Mouse (Mus musculus) neural tube, embryonic 14.5 days (tissue): ENCODE data around the gene Acacb. TPM values are rescaled to one million over a fixed set of nuclear protein-coding genes. Genes with fewer than 3 reads are reported as not detected.

ENCODE experiments used
- ATAC-seq: fragments of 200-750 bp; cut with Nextera tagmentation; 2 replicates; pipeline ENCODE4 v1.8.0; 2017; ENCODE audit warnings: low read depth, mild to moderate bottlenecking, moderate TSS enrichment, moderate library complexity
- H3K27ac ChIP-seq: fragments of 300-500 bp; sonication (generic); 2 replicates; pipeline ENCODE4 v1.5.1; 2014; ENCODE audit warnings: low read depth, mild to moderate bottlenecking, control low read depth, low read length, moderate library complexity, mixed read lengths
- H3K27me3 ChIP-seq: fragments of 300-500 bp; sonication (generic); 2 replicates; pipeline ENCODE4 v1.6.1; 2014; ENCODE audit warnings: low read length; ENCODE audit not compliant: control insufficient read depth, insufficient read depth
- H3K36me3 ChIP-seq: fragments of 300-500 bp; sonication (generic); 2 replicates; pipeline ENCODE4 v1.6.1; 2014; ENCODE audit warnings: low read length, mixed read lengths; ENCODE audit not compliant: control insufficient read depth, insufficient read depth
- H3K4me1 ChIP-seq: fragments of 300-500 bp; sonication (generic); 2 replicates; pipeline ENCODE4 v1.6.1; 2014; ENCODE audit warnings: low read length; ENCODE audit not compliant: control insufficient read depth, insufficient read depth
- H3K4me2 ChIP-seq: fragments of 300-500 bp; sonication (generic); 2 replicates; pipeline ENCODE4 v1.6.1; 2014; ENCODE audit warnings: mild to moderate bottlenecking, low read depth, low read length, control low read depth
- H3K4me3 ChIP-seq: fragments of 300-500 bp; sonication (generic); 2 replicates; pipeline ENCODE4 v1.5.1; 2014; ENCODE audit warnings: low read depth, low read length, control low read depth, mixed read lengths
- H3K9ac ChIP-seq: fragments of 300-500 bp; sonication (generic); replicated peaks from 2 replicates; pipeline ENCODE4 v1.6.1; 2014; ENCODE audit warnings: low read depth, mild to moderate bottlenecking, control low read depth, low read length, mixed read lengths
- H3K9me3 ChIP-seq: fragments of 300-500 bp; sonication (generic); 2 replicates; pipeline ENCODE4 v1.6.1; 2016; ENCODE audit warnings: low read length; ENCODE audit not compliant: control insufficient read depth
- WGBS: fragments of 180-500 bp; shearing (Covaris S2); extraction: QIAGEN DNeasy Blood & Tissue Kit; methylation state at CpG from one replicate; pipeline ENCODE4 v1.1.7; 2014; 5-methylcytosine and 5-hydroxymethylcytosine counted together
- polyA plus RNA-seq: library from polyadenylated mRNA; unstranded; fragments of >200 nt; fragmentation: Nextera tagmentation; extraction: Ambion mirVana; gene quantifications from 2 replicates; pipeline ENCODE4 v1.2.1, GENCODE M21; 2014

Acacb gene
- polyA plus RNA-seq, 1 experiment from 2014 or later: 4.8 TPM

GRCm38 (mm10) chr5:114152359-114153092 lies 6.2 kb downstream of the Acacb start:
- no peaks in the 10 kb centered on the region for H3K36me3 ChIP-seq
- ATAC-seq: no peak
- no peak overlapping the region for H3K4me3 ChIP-seq
- H3K4me1 ChIP-seq: no peaks in the 10 kb centered on the region
- H3K9me3 ChIP-seq: no peaks in the 10 kb centered on the region
- H3K27ac ChIP-seq: no peak overlapping the region
- no peaks in the 10 kb centered on the region for H3K27me3 ChIP-seq
- H3K9ac ChIP-seq: no peak overlapping the region
- H3K4me2 ChIP-seq: no peak overlapping the region
- WGBS: 84% methylated on average over 12 of the region's 12 CpGs

GRCm38 (mm10) chr5:114153490-114153889 lies 7.2 kb downstream of the Acacb start:
- Histone ChIP-seq H3K36me3 (no peaks in the 10 kb centered on the region), H3K27me3 (no peaks in the 10 kb centered on the region; the same call in 1 of the 2 replicates), H3K4me1 (no peaks in the 10 kb centered on the region), H3K4me3 (peak overlapping the region; percentile 10; the same call in 1 of the 2 replicates), H3K27ac (no peak overlapping the region), H3K4me2 (peak overlapping the region; percentile 23; the same call in 1 of the 2 replicates), H3K9me3 (no peaks in the 10 kb centered on the region), H3K9ac (no peak overlapping the region)
- ATAC-seq: no peak
- 3% methylated on average over 12 of the region's 12 CpGs for WGBS

GRCm38 (mm10) chr5:114154765-114155164 lies 8.4 kb downstream of the Acacb start:
- Histone ChIP-seq H3K4me2 (no peak overlapping the region), H3K36me3 (no peaks in the 10 kb centered on the region), H3K4me3 (no peak overlapping the region), H3K9me3 (no peaks in the 10 kb centered on the region), H3K4me1 (no peaks in the 10 kb centered on the region), H3K27me3 (no peaks in the 10 kb centered on the region; the same call in 1 of the 2 replicates), H3K27ac (no peak overlapping the region), H3K9ac (no peak overlapping the region)
- 88% methylated on average over 5 of the region's 5 CpGs for WGBS
- ATAC-seq: no peak

GRCm38 (mm10) chr5:114155168-114155933 lies 9.0 kb downstream of the Acacb start:
- no peaks in the 10 kb centered on the region for H3K36me3 ChIP-seq
- no peak overlapping the region for H3K4me3 ChIP-seq
- ATAC-seq: no peak
- H3K9me3 ChIP-seq: no peaks in the 10 kb centered on the region
- no peaks in the 10 kb centered on the region; the same call in 1 of the 2 replicates for H3K27me3 ChIP-seq
- H3K27ac ChIP-seq: no peak overlapping the region
- no peak overlapping the region for H3K4me2 ChIP-seq
- 62% methylated on average over 9 of the region's 9 CpGs for WGBS
- no peak overlapping the region for H3K9ac ChIP-seq
- H3K4me1 ChIP-seq: no peaks in the 10 kb centered on the region

- Histone ChIP-seq H3K9ac (no peak overlapping the region), H3K4me2 (no peak overlapping the region), H3K4me1 (no peaks in the 10 kb centered on the region), H3K36me3 (no peaks in the 10 kb centered on the region), H3K4me3 (no peak overlapping the region), H3K27me3 (no peaks in the 10 kb centered on the region; the same call in 1 of the 2 replicates), H3K9me3 (no peaks in the 10 kb centered on the region), H3K27ac (no peak overlapping the region)
- 49% methylated on average over 7 of the region's 7 CpGs for WGBS
- ATAC-seq: no peak
These were observed 10.9 kb downstream of the Acacb start for GRCm38 (mm10) chr5:114157236-114157635.

- H3K4me1 ChIP-seq: no peaks in the 10 kb centered on the region
- ATAC-seq: no peak
- H3K27ac ChIP-seq: no peak overlapping the region
- H3K9me3 ChIP-seq: no peaks in the 10 kb centered on the region
- no peak overlapping the region for H3K9ac ChIP-seq
- 77% methylated on average over 6 of the region's 6 CpGs for WGBS
- no peaks in the 10 kb centered on the region for H3K36me3 ChIP-seq
- no peaks in the 10 kb centered on the region; the same call in 1 of the 2 replicates for H3K27me3 ChIP-seq
- H3K4me3 ChIP-seq: no peak overlapping the region
- H3K4me2 ChIP-seq: no peak overlapping the region
These were observed 15.1 kb downstream of the Acacb start for GRCm38 (mm10) chr5:114161424-114161823.

- no peak overlapping the region for H3K27ac ChIP-seq
- no peak overlapping the region for H3K4me3 ChIP-seq
- no peak for ATAC-seq
- H3K9me3 ChIP-seq: no peaks in the 10 kb centered on the region
- H3K27me3 ChIP-seq: no peaks in the 10 kb centered on the region; the same call in 1 of the 2 replicates
- WGBS: 55% methylated on average over 12 of the region's 12 CpGs
- H3K4me1 ChIP-seq: no peaks in the 10 kb centered on the region
- no peak overlapping the region for H3K9ac ChIP-seq
- H3K36me3 ChIP-seq: no peaks in the 10 kb centered on the region
- H3K4me2 ChIP-seq: no peak overlapping the region
These were observed 15.9 kb downstream of the Acacb start for GRCm38 (mm10) chr5:114162106-114162815.

- WGBS: 72% methylated on average over 6 of the region's 6 CpGs
- Histone ChIP-seq H3K27me3 (no peaks in the 10 kb centered on the region), H3K27ac (no peak overlapping the region), H3K36me3 (no peaks in the 10 kb centered on the region), H3K9me3 (no peaks in the 10 kb centered on the region), H3K4me2 (no peak overlapping the region), H3K9ac (no peak overlapping the region), H3K4me1 (no peaks in the 10 kb centered on the region), H3K4me3 (no peak overlapping the region)
- ATAC-seq: no peak
These were observed 16.9 kb downstream of the Acacb start for GRCm38 (mm10) chr5:114163117-114163696.
